Mouse (Mus musculus) thymus, adult 2 months (tissue): ENCODE results near the gene Ncoa6.

Source experiments
- CTCF ChIP-seq: fragments of 200-500 bp; IDR thresholded peaks from 2 replicates; pipeline ENCODE4 v1.5.1; 2012; ENCODE audit warnings: mild to moderate bottlenecking, control low read depth, low read length, moderate library complexity, borderline replicate concordance; ENCODE audit not compliant: control insufficient read depth, poor library complexity, insufficient read depth; ENCODE audit errors: extremely low read depth
- POLR2A ChIP-seq: fragments of 200-500 bp; IDR thresholded peaks from 2 replicates; pipeline ENCODE4 v1.6.1; 2012; ENCODE audit warnings: mild to moderate bottlenecking, low read length, control low read depth, moderate library complexity; ENCODE audit not compliant: control insufficient read depth, poor library complexity, insufficient read depth; ENCODE audit errors: extremely low read depth

GRCm38 (mm10) chr2:155482021-155482420 is 8.3 kb upstream of the Ncoa6 start:
- no peak for TF ChIP-seq CTCF
- no peak for TF ChIP-seq POLR2A
